Mouse (Mus musculus) embryo, embryonic 10 days (tissue): ENCODE measurements around the gene Smpdl3a.

Experiments used
- DNase-seq: peaks from one replicate; pipeline ENCODE4 v3.0.0-alpha.2; 2015; ENCODE audit warnings: low spot score

Smpdl3a gene

GRCm38 (mm10) chr10:57819209-57819608, 25.1 kb downstream of the Smpdl3a start:
- DNase-seq = no peak

GRCm38 (mm10) chr10:57822473-57822872, 28.3 kb downstream of the Smpdl3a start:
- DNase-seq = peak; percentile 83

DNA sequence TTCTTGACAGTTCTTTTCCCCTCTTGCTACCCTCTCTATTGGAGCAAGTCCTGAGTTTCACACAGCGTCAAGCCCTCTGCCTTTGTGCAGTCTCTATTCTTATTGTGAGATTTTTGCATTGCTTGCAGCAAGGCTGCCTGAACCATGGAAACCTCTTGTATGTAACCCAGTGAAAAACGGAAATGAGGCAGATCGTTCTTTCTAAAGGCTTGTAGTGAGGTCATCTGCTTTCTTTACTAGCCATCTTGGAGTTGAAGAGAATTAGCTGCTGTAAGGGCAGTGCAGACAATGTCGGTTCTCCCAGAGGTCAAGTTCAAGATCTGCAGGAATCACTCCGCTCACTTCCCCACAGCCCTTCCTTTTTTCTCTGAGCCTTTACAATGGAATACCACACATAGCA, 34.5 kb downstream of the Smpdl3a start:
- peak; percentile 71 for DNase-seq

- no peak for DNase-seq
These were observed 35.5 kb downstream of the Smpdl3a start for GRCm38 (mm10) chr10:57829621-57830020.

- no peak for DNase-seq
These were observed 41.0 kb downstream of the Smpdl3a start for GRCm38 (mm10) chr10:57835094-57835493.

DNA sequence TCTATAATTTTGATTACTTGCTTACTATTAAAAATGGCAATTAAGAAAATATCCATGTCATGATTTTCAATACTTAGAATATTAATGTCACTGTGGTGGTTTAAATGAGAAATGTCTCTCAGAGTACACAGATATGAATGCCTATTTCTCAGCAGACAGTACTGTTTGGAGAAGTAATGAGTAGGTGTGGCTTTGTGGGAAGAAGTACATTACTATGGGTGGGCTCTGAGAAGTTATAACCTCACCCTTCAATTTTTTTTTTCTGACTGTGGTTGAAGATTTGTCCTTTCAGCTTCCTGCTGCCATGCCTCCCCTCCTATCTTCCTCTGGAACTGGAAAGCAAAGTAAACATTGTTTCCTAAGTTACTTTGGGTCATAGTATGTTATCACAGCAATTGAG, 41.8 kb downstream of the Smpdl3a start:
- no peak for DNase-seq

- DNase-seq = peak; percentile 81
These were observed 47.7 kb downstream of the Smpdl3a start for GRCm38 (mm10) chr10:57841638-57842509.

DNA sequence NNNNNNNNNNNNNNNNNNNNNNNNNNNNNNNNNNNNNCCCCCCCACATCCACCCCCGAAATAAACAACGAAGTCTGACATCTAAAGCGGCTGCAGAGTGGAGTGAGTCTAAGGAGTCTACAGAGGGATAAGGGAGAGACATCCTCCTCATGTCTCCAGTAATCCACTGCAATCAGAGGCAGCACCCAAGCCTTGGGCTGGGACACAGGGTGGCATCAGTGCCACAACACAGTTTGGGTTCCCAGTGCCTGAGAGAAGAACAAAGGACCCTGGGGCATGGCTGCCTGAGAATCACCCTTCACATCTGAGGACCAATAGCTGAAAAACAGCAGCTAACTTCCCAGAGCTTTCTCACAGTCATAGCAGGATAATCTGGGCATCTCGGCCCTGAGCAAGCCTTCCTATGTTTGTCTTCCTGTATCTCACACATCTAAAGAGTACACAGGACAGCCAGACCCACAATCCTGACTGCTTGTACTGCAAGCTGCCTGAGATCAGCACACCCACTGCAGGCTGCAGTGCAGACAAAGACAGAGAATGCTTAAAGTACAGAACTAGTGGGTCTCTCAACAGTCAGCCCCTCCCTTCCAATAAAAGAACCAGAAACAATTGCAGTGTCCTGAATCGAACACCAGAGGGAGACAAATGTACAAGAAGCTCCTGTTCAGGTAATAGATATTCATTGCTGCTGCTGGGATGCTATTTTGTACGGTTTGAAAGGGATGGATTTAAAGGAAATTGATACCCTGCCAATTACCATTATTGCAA, 54.0 kb downstream of the Smpdl3a start:
- DNase-seq = peak; percentile 73
